Mouse (Mus musculus): ENCODE results near the gene Kin. TPM values are rescaled to one million over a fixed set of nuclear protein-coding genes. Genes with fewer than 3 reads are reported as not detected.
A peak's percentile ranks its signal among the peaks of the same experiment; 100 is the strongest.

Gene Kin
- polyA plus RNA-seq (2015; fragmentation: Nextera tagmentation; extraction: Ambion mirVana): 27.9 and 34.2 TPM in 2 replicates

DNA sequence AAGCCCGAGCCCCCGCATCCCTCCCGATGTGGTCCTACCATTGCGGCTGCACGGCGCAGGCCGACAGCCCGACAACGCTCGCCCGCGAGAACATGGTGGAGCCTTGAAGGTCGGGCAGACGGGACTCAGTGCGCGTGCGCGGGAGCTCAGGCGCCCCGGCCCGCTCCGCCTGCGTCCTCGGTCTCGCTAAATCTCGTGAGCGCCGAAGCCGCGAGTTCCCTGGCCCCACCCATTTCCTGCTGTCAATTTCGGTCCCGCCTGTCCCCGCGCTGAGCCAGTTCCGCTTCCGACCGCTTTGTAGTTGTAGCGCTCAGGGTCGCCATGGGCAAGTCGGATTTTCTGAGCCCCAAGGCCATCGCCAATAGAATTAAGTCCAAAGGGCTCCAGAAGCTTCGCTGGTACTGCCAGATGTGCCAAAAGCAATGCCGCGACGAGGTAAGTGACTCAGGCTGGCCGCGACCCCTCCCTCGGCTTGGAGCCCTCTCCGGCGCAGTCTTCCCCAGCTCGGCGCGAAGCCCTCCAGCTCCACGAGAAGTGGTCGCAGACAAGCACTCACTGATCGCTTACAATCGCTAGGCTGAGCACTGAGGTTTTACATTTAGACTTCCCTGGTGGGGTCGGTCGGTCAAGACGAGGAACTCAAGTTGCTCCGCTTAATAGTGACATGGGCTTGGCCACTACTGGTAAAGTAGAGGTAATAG lies at the start of gene Kin, which contains the start of gene Atp5c1:
Gene Kin, plus strand, starts transcription at position 284 of the 701 bp plus-strand sequence.
Gene Atp5c1, minus strand, starts transcription at position 201 of the 701 bp plus-strand sequence.
- peak; percentile 97 for ATAC-seq (ENCODE audit: low FRiP score, low read depth)

DNA sequence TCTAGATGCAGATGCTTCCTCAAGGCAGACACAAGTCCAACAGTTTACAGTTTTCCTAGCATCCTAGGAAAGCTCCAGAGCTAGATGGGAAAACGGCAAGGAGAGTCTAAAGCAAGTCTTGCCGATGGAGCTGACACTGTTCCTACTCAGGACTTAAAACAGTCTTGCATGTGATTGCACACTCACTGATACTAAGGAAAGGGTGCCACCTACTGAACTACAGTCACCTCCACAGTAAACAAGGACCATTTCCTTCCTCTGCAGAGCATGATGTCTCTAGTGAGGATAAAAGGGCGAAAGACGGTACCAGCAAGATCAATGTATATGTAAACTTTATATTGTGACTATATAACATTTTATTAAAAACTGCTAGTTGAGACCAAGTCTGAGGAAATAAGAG lies 46.7 kb upstream of the Kin start:
- Histone ChIP-seq H3K9ac (no peak overlapping the region), H3K36me3 (0 out of 2 replicates have a peak, but pooled peaks cover 4% of the 10 kb centered on the region), H3K9me3 (no peaks in the 10 kb centered on the region), H3K4me3 (no peak overlapping the region), H3K4me2 (replicated peaks) (no peak overlapping the region), H3K27ac (no peak overlapping the region), H3K4me1 (0 out of 2 replicates have a peak, but pooled peaks cover 8% of the 10 kb centered on the region), H3K27me3 (no peaks in the 10 kb centered on the region)
- no peak for ATAC-seq (ENCODE audit: low FRiP score, low read depth)
- WGBS: 59% methylated on average over 4 of the region's 4 CpGs

More for the DNA sequence above, at the start of gene Kin, which contains the start of gene Atp5c1:
- Histone ChIP-seq H3K9ac (peak within 1 kb of the TSS; percentile 99), H3K27me3 (no peaks in the 10 kb centered on the region), H3K4me2 (replicated peaks) (peak within 1 kb of the TSS; percentile 72), H3K4me3 (peak within 1 kb of the TSS; percentile 93), H3K4me1 (peaks cover 29% of the 10 kb centered on the region), H3K27ac (peak within 1 kb of the TSS; percentile 87), H3K36me3 (peaks cover 13% of the 10 kb centered on the region), H3K9me3 (no peaks in the 10 kb centered on the region)
- under 1% methylated on average over 61 of the region's 61 CpGs for WGBS

GRCm38 (mm10) chr2:10034976-10035375 lies 45.4 kb upstream of the Kin start:
- no peaks in the 10 kb centered on the region for H3K9me3 ChIP-seq
- peaks cover 14% of the 10 kb centered on the region for H3K36me3 ChIP-seq
- no peaks in the 10 kb centered on the region for H3K27me3 ChIP-seq
- H3K4me2 ChIP-seq (replicated peaks): no peak overlapping the region
- no peak overlapping the region for H3K27ac ChIP-seq
- no peak overlapping the region for H3K9ac ChIP-seq
- no peak for ATAC-seq (ENCODE audit: low FRiP score, low read depth)
- 81% methylated on average over 3 of the region's 3 CpGs for WGBS
- H3K4me3 ChIP-seq: no peak overlapping the region
- H3K4me1 ChIP-seq: 0 out of 2 replicates have a peak, but pooled peaks cover 2% of the 10 kb centered on the region

GRCm38 (mm10) chr2:10047758-10048436 lies 32.5 kb upstream of the Kin start:
- peak overlapping the region; percentile 85 for H3K9ac ChIP-seq
- H3K4me1 ChIP-seq: peaks cover 17% of the 10 kb centered on the region
- H3K4me3 ChIP-seq: peak overlapping the region; percentile 94
- peak overlapping the region; percentile 63 for H3K27ac ChIP-seq
- peak; percentile 76 for ATAC-seq (ENCODE audit: low FRiP score, low read depth)
- under 1% methylated on average over 47 of the region's 47 CpGs for WGBS
- H3K27me3 ChIP-seq: no peaks in the 10 kb centered on the region
- H3K9me3 ChIP-seq: no peaks in the 10 kb centered on the region
- peak overlapping the region; percentile 87 for H3K4me2 ChIP-seq (replicated peaks)
- H3K36me3 ChIP-seq: no peaks in the 10 kb centered on the region

DNA sequence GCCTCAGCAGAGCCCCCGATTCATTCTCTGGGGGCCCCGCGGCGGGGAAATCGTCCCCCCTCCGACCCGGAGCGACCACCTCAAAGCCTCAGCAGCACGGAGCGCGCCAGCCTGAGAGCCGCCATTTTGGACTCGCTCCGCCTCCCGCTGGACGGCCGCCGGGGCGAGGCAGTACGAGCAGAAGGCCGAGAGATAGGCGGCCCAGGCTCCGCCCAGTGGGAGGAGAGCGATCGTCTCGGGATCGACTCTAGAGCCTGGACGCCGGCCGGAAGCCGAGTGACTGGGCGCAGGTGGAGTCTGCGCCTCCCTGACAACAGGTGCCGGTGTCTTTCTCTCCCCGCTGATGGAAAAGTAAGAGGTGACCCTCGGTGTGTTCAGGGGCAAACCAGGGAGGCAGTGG lies 31.9 kb upstream of the Kin start, which contains the start of gene Taf3:
Gene Taf3, minus strand, starts transcription at position 136 of the 400 bp plus-strand sequence.
- H3K27ac ChIP-seq: peak within 1 kb of the TSS; percentile 63
- H3K4me1 ChIP-seq: peaks cover 17% of the 10 kb centered on the region
- ATAC-seq (ENCODE audit: low FRiP score, low read depth): peak; percentile 94
- under 1% methylated on average over 36 of the region's 36 CpGs for WGBS
- H3K36me3 ChIP-seq: no peaks in the 10 kb centered on the region
- H3K4me3 ChIP-seq: peak within 1 kb of the TSS; percentile 94
- peak within 1 kb of the TSS; percentile 85 for H3K9ac ChIP-seq
- peak within 1 kb of the TSS; percentile 87 for H3K4me2 ChIP-seq (replicated peaks)
- no peaks in the 10 kb centered on the region for H3K27me3 ChIP-seq
- H3K9me3 ChIP-seq: no peaks in the 10 kb centered on the region

GRCm38 (mm10) chr2:10049456-10049855 lies 30.9 kb upstream of the Kin start:
- Histone ChIP-seq H3K27me3 (no peaks in the 10 kb centered on the region), H3K27ac (no peak overlapping the region), H3K4me2 (replicated peaks) (peak overlapping the region; percentile 68), H3K4me3 (peak overlapping the region; percentile 94), H3K9ac (peak overlapping the region; percentile 35), H3K36me3 (peaks cover 8% of the 10 kb centered on the region), H3K9me3 (no peaks in the 10 kb centered on the region), H3K4me1 (peaks cover 17% of the 10 kb centered on the region)
- WGBS: 17% methylated on average over 10 of the region's 10 CpGs
- no peak for ATAC-seq (ENCODE audit: low FRiP score, low read depth)

DNA sequence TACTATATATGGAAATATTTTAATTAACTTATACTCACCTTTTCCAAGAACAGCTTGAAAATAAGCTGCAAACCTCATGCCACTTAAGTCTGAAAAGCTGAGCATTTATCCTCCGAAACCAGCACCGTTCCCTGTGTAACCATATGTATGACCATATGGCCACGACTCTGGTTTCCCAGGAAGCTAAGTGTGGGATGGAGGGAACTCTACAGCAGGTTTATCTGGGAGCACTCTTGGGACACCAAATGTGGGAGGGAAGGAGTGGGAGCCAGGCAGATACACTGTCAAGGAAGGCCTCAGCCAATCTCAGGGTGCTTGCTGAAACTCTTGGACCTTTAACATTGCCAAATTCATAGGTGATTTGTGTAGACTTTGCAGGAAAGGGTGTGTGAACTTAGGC lies 29.5 kb upstream of the Kin start:
- Histone ChIP-seq H3K9ac (no peak overlapping the region), H3K36me3 (peaks cover 22% of the 10 kb centered on the region), H3K4me3 (no peak overlapping the region), H3K4me2 (replicated peaks) (no peak overlapping the region), H3K4me1 (peaks cover 17% of the 10 kb centered on the region), H3K27me3 (no peaks in the 10 kb centered on the region), H3K9me3 (no peaks in the 10 kb centered on the region), H3K27ac (no peak overlapping the region)
- WGBS: 81% methylated on average over 3 of the region's 3 CpGs
- ATAC-seq (ENCODE audit: low FRiP score, low read depth): no peak

- no peak overlapping the region for H3K4me2 ChIP-seq (replicated peaks)
- peaks cover 13% of the 10 kb centered on the region for H3K4me1 ChIP-seq
- H3K9me3 ChIP-seq: no peaks in the 10 kb centered on the region
- H3K4me3 ChIP-seq: no peak overlapping the region
- no peak for ATAC-seq (ENCODE audit: low FRiP score, low read depth)
- 91% methylated on average over 1 of the region's 1 CpGs for WGBS
- peaks cover 30% of the 10 kb centered on the region for H3K36me3 ChIP-seq
- no peak overlapping the region for H3K9ac ChIP-seq
- H3K27me3 ChIP-seq: no peaks in the 10 kb centered on the region
- no peak overlapping the region for H3K27ac ChIP-seq
Measured at GRCm38 (mm10) chr2:10051996-10052395, 28.4 kb upstream of the Kin start.

GRCm38 (mm10) chr2:10058836-10059235 lies 21.6 kb upstream of the Kin start:
- H3K9ac ChIP-seq: no peak overlapping the region
- H3K4me2 ChIP-seq (replicated peaks): no peak overlapping the region
- peaks cover 87% of the 10 kb centered on the region for H3K36me3 ChIP-seq
- ATAC-seq (ENCODE audit: low FRiP score, low read depth): no peak
- H3K9me3 ChIP-seq: no peaks in the 10 kb centered on the region
- 86% methylated on average over 5 of the region's 5 CpGs for WGBS
- no peak overlapping the region for H3K27ac ChIP-seq
- no peaks in the 10 kb centered on the region for H3K4me1 ChIP-seq
- no peak overlapping the region for H3K4me3 ChIP-seq
- no peaks in the 10 kb centered on the region for H3K27me3 ChIP-seq

DNA sequence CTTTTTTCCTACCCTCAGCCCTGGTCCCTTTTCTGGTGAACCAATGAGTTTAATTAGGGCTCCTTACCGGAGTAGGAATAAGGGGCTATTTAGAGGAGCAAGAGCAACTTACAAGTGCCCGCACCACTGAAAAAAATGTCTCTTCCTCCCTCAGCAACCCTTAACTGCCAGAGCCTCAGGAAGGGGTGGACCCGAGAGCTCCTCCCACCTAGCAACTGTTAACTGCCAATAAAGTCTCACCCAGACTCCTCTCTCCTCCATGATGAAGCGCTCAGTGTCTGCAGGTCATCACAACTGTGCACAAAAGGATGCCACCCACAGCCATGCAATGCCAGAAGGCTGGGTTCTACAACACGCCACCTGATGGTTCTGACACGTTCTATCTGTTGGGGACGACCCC lies 8.6 kb upstream of the Kin start:
- H3K4me3 ChIP-seq: no peak overlapping the region
- WGBS: 73% methylated on average over 7 of the region's 7 CpGs
- H3K9ac ChIP-seq: no peak overlapping the region
- no peak overlapping the region for H3K4me2 ChIP-seq (replicated peaks)
- no peak for ATAC-seq (ENCODE audit: low FRiP score, low read depth)
- H3K36me3 ChIP-seq: peaks cover 44% of the 10 kb centered on the region
- no peaks in the 10 kb centered on the region for H3K9me3 ChIP-seq
- H3K27me3 ChIP-seq: no peaks in the 10 kb centered on the region
- H3K27ac ChIP-seq: no peak overlapping the region
- H3K4me1 ChIP-seq: 0 out of 2 replicates have a peak, but pooled peaks cover 6% of the 10 kb centered on the region

- no peak overlapping the region for H3K4me3 ChIP-seq
- WGBS: 81% methylated on average over 7 of the region's 7 CpGs
- H3K9ac ChIP-seq: no peak overlapping the region
- no peaks in the 10 kb centered on the region for H3K9me3 ChIP-seq
- peaks cover 25% of the 10 kb centered on the region for H3K36me3 ChIP-seq
- ATAC-seq (ENCODE audit: low FRiP score, low read depth): no peak
- H3K4me1 ChIP-seq: peaks cover 27% of the 10 kb centered on the region
- H3K27me3 ChIP-seq: no peaks in the 10 kb centered on the region
- H3K4me2 ChIP-seq (replicated peaks): no peak overlapping the region
- no peak overlapping the region for H3K27ac ChIP-seq
Measured at GRCm38 (mm10) chr2:10074470-10074869, 5.9 kb upstream of the Kin start.

DNA sequence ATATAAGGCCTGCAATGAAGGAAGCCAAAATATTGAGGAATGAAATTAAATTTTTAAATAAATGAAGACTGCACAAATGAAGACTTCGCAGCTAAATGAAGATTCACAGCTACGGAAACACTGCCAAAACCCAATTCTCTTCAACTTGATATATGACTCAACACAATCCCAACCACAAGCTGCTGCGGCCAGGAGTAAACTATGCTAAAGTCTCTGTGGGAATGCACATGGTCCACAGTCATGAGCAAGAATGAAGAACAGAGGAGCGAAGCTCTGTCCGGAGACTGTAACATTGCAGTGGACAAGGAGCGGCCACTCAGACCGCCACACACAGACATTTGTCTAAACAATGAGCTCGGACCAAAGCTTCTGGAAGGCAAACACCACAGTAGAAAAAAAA lies 3.7 kb upstream of the Kin start:
- Histone ChIP-seq H3K9me3 (no peaks in the 10 kb centered on the region), H3K4me1 (peaks cover 32% of the 10 kb centered on the region), H3K36me3 (peaks cover 19% of the 10 kb centered on the region), H3K4me3 (no peak overlapping the region), H3K27me3 (no peaks in the 10 kb centered on the region), H3K9ac (no peak overlapping the region), H3K4me2 (replicated peaks) (no peak overlapping the region), H3K27ac (no peak overlapping the region)
- no peak for ATAC-seq (ENCODE audit: low FRiP score, low read depth)
- WGBS: 92% methylated on average over 8 of the region's 8 CpGs

All from limb, embryonic 13.5 days (tissue).